Mouse (Mus musculus): ENCODE results near the gene Bag6. TPM values are rescaled to one million over a fixed set of nuclear protein-coding genes. Genes with fewer than 3 reads are reported as not detected.

Bag6 gene
- polyA plus RNA-seq, 1 experiment from 2014 or later: 77.6 TPM

DNA sequence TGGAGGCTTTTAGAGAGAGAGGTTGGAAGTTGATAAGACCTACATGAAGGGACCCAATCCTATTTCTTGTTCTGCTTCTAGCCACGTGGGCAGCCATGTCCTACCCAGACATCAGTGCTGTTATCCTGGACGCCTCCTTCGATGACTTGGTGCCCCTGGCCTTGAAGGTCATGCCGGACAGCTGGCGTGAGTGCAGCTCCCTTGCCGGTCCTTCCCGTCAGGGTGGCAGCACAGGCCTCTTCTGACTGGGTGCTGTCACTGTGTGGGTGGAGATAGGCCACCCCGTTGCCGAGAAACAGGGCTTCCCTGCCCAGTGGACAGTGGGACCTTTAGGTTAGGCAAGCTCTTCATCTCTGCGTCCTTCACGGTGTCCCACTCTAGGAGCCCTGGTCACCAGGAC is 33.8 kb upstream of the Bag6 start:
- H3K4me1 ChIP-seq (replicated peaks): peaks cover 22% of the 10 kb centered on the region
- no peaks in the 10 kb centered on the region for H3K27me3 ChIP-seq (ENCODE audit: insufficient read depth, poor library complexity, severe bottlenecking)
- H3K9me3 ChIP-seq: no peaks in the 10 kb centered on the region
- no peak overlapping the region for H3K4me3 ChIP-seq
- WGBS: 92% methylated on average over 11 of the region's 11 CpGs
- DNase-seq (ENCODE audit: low spot score): no peak
- no peak overlapping the region for H3K27ac ChIP-seq
- peaks cover 87% of the 10 kb centered on the region for H3K36me3 ChIP-seq

DNA sequence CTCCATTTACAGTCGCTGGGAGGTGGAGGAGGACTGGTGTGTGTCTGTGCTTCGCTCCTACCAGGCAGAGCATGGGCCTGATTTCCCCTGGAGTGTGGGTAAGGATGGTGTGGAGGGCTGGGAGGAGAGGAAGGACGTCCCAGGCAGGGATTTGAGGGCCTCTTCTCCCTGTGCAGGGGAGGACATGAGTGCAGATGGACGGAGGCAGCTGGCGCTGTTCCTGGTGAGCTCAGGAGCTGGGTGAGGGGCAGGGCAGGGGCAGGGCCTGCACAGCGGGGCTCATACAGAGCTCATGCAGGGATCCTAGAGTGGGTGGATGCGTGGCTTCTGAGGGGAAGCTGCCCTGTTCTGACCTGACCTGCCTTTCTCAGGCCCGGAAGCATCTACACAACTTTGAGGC is 32.7 kb upstream of the Bag6 start:
- Histone ChIP-seq H3K36me3 (peaks cover 76% of the 10 kb centered on the region), H3K4me3 (peak overlapping the region; percentile 11; the same call in 1 of the 2 replicates)
- 75% methylated on average over 8 of the region's 8 CpGs for WGBS

DNA sequence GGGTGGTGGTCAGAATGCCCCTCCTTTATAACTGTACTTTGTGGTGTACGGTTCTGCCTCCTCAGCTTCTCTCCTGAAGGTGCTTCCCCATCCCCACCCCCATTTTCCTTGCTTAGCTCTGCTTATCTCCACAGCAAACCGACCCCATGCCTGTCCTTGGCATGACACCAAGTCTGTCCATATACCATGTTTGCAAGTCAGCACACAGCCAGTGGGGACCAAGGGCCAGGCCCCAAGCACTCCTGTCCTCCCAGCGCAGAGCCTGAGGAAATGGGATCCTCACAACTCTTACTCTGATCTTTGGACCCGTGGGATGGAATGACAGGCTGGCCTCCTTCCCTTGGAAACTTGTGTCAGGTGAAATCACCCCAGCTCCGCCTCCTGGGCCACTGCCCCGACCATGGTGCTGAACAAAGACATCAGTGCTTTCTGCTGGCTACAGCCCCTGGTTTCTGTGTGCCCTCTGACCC is 31.7 kb upstream of the Bag6 start:
- Histone ChIP-seq H3K27me3 (ENCODE audit: insufficient read depth, poor library complexity, severe bottlenecking) (no peaks in the 10 kb centered on the region), H3K36me3 (peaks cover 67% of the 10 kb centered on the region), H3K4me1 (replicated peaks) (peaks cover 25% of the 10 kb centered on the region), H3K4me3 (no peak overlapping the region), H3K9me3 (no peaks in the 10 kb centered on the region), H3K27ac (no peak overlapping the region)
- DNase-seq (ENCODE audit: low spot score): no peak
- WGBS: 69% methylated on average over 6 of the region's 6 CpGs

More for the DNA sequence above, 32.7 kb upstream of the Bag6 start:
- H3K9me3 ChIP-seq: no peaks in the 10 kb centered on the region
- H3K4me1 ChIP-seq (replicated peaks): peaks cover 25% of the 10 kb centered on the region
- peak overlapping the region; percentile 40; the same call in 1 of the 2 replicates for H3K27ac ChIP-seq
- DNase-seq (ENCODE audit: low spot score): no peak
- no peaks in the 10 kb centered on the region for H3K27me3 ChIP-seq (ENCODE audit: insufficient read depth, poor library complexity, severe bottlenecking)

DNA sequence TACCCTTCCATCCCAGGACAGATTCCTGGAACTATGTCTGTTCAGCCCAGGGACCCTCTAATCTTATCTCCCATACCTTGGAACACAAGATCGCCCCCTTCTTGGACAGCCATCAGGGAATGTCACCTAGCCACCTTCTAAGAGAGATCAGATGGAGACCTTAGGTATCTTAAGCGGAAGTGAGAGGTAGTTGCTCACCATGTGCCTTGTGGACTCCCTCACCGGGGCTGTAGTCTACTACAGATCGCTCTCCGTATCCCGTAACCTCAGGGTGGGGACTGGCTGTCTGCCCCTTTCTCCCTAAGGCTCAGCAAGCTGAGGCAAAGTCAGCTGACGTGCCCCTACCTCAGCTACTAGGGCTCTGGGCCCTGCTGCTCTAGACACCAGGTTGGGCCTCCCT is 30.9 kb upstream of the Bag6 start:
- WGBS: 92% methylated on average over 7 of the region's 7 CpGs
- Histone ChIP-seq H3K27me3 (ENCODE audit: insufficient read depth, poor library complexity, severe bottlenecking) (no peaks in the 10 kb centered on the region), H3K4me3 (no peak overlapping the region), H3K9me3 (no peaks in the 10 kb centered on the region), H3K27ac (no peak overlapping the region), H3K4me1 (replicated peaks) (peaks cover 25% of the 10 kb centered on the region), H3K36me3 (peaks cover 58% of the 10 kb centered on the region)
- DNase-seq (ENCODE audit: low spot score): no peak

DNA sequence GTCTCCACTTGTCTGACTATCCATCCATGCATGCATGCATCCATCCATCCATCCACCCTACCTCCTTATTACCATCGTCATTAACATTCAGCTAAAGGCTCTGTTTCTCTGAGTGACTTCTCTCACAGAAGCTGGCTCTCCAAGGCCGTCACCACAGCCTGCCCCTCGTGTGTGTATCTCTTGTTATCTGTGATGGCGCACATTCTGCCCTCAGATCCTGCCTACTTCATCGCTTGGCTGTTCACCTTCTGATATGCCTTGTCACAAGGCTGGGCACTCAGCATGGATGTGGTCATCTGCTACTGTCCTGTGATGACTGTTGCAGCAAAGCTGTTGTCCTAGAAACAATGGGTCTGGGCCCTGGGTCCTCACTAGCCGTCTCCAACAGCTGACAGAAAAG is 30.2 kb upstream of the Bag6 start:
- Histone ChIP-seq H3K9me3 (no peaks in the 10 kb centered on the region), H3K4me1 (replicated peaks) (peaks cover 25% of the 10 kb centered on the region), H3K4me3 (no peak overlapping the region), H3K36me3 (peaks cover 52% of the 10 kb centered on the region), H3K27me3 (ENCODE audit: insufficient read depth, poor library complexity, severe bottlenecking) (no peaks in the 10 kb centered on the region), H3K27ac (0 out of 2 replicates have a peak overlapping the region, but pooled peaks have one; percentile 9)
- DNase-seq (ENCODE audit: low spot score): no peak
- WGBS: 79% methylated on average over 6 of the region's 6 CpGs

DNA sequence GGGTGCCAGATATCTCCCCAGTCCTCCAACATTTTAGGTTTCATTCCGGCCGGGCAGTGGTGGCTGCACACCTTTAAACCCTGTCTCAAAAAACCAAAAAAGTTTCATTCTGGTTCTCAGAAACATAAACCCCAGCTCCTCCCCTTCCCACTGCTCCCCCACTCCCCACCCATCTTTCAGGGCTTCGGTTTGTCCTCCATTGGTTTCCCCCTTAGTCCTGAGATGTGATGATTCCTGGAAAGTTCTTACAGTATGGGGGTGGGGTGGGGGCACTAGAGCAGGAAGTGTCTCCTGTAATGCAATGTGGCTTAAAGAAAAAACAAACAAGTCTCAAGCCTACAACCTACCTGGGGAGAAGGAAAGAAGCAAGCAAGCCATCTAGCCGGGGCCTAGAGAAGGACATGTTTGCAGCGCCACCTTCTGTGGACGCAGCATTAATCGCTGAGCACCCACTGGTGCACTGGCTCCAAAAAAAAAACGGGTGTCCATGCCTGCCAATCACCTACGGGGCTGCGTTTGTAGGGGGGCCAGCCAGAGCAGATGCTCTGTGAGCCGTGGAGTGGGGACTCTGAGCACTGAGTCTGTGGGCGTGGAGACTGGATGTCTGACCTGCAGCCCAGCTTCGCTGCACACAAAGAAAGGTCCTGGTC is 29.1 kb upstream of the Bag6 start:
- Histone ChIP-seq H3K27ac (peak overlapping the region; percentile 82), H3K4me3 (peak overlapping the region; percentile 33), H3K4me1 (replicated peaks) (peaks cover 26% of the 10 kb centered on the region), H3K36me3 (peaks cover 40% of the 10 kb centered on the region), H3K27me3 (ENCODE audit: insufficient read depth, poor library complexity, severe bottlenecking) (no peaks in the 10 kb centered on the region), H3K9me3 (no peaks in the 10 kb centered on the region)
- WGBS: 25% methylated on average over 13 of the region's 13 CpGs
- DNase-seq (ENCODE audit: low spot score): peak; percentile 44

DNA sequence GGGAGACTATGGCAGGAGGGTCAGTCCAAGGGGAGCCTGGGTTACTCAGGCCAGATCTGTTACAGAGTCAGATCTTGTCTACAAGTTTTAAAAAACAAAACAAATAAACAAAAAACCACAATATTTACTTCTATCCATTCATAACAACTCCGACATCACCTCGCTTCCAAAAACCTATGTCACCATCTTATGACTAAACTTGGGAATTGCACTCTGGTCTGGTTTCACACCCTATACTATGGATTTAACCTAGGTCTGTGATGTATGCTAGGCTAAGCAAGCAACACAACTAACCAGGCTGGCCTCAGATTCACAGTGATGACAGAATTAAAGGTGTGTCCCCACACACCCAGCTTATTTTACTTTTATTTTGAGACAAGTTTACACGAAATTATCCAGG is 28.5 kb upstream of the Bag6 start:
- Histone ChIP-seq H3K4me1 (replicated peaks) (peaks cover 31% of the 10 kb centered on the region), H3K27me3 (ENCODE audit: insufficient read depth, poor library complexity, severe bottlenecking) (no peaks in the 10 kb centered on the region), H3K36me3 (peaks cover 34% of the 10 kb centered on the region), H3K9me3 (no peaks in the 10 kb centered on the region), H3K4me3 (no peak overlapping the region), H3K27ac (peak overlapping the region; percentile 82)
- 70% methylated on average over 3 of the region's 3 CpGs for WGBS
- DNase-seq (ENCODE audit: low spot score): no peak

DNA sequence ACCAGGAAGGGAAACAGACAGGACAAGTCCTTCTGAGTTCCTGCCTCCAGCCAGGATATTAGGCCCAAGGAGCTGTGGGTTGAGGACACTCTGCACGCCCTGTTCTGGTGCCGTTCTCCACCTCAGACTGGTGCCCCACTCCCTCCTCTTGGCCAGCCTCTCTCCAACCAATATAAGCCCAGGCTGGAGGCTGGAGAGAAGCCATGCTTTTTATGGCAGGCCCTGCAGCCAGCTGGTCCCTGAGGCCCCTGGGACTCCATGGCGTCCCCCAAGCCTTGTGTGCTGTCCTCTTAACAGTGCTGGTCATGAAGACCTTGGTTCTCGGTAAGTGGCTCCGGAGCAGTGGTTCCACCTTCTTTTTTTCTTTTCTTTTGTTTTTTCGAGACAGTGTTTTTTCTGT is 26.9 kb upstream of the Bag6 start, which contains the start of gene Ly6g5c:
TSS of gene Ly6g5c (plus strand) at position 183 of the 400 bp plus-strand sequence.
- H3K36me3 ChIP-seq: peaks cover 18% of the 10 kb centered on the region
- H3K27ac ChIP-seq: no peak within 1 kb of the TSS
- WGBS: 90% methylated on average over 6 of the region's 6 CpGs
- H3K4me3 ChIP-seq: no peak within 1 kb of the TSS
- no peak for DNase-seq (ENCODE audit: low spot score)
- H3K9me3 ChIP-seq: no peaks in the 10 kb centered on the region
- no peaks in the 10 kb centered on the region for H3K27me3 ChIP-seq (ENCODE audit: insufficient read depth, poor library complexity, severe bottlenecking)
- H3K4me1 ChIP-seq (replicated peaks): peaks cover 30% of the 10 kb centered on the region

DNA sequence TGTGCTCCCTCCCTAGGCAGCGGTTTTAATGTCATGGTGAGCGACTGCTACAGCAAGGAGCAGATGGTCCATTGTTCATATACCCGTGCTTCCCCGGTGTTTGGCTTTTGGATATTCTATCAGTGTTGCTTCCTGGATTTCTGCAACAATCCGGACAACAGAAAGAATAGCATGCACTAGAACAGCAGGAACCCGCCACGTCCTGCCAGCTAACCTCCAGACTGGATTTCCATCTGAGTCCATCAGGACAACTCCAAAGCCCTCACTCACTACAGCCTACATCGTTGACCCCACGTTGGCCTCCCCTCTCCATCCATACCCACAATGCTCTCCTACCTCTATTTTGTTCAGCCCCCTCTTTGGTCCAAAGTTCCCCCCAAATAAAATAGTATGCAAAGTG is 23.2 kb upstream of the Bag6 start:
- Histone ChIP-seq H3K4me3 (no peak overlapping the region), H3K36me3 (peaks cover 32% of the 10 kb centered on the region), H3K9me3 (no peaks in the 10 kb centered on the region), H3K27me3 (ENCODE audit: insufficient read depth, poor library complexity, severe bottlenecking) (no peaks in the 10 kb centered on the region), H3K4me1 (replicated peaks) (0 out of 2 replicates have a peak, but pooled peaks cover 9% of the 10 kb centered on the region), H3K27ac (no peak overlapping the region)
- no peak for DNase-seq (ENCODE audit: low spot score)
- 82% methylated on average over 9 of the region's 9 CpGs for WGBS

DNA sequence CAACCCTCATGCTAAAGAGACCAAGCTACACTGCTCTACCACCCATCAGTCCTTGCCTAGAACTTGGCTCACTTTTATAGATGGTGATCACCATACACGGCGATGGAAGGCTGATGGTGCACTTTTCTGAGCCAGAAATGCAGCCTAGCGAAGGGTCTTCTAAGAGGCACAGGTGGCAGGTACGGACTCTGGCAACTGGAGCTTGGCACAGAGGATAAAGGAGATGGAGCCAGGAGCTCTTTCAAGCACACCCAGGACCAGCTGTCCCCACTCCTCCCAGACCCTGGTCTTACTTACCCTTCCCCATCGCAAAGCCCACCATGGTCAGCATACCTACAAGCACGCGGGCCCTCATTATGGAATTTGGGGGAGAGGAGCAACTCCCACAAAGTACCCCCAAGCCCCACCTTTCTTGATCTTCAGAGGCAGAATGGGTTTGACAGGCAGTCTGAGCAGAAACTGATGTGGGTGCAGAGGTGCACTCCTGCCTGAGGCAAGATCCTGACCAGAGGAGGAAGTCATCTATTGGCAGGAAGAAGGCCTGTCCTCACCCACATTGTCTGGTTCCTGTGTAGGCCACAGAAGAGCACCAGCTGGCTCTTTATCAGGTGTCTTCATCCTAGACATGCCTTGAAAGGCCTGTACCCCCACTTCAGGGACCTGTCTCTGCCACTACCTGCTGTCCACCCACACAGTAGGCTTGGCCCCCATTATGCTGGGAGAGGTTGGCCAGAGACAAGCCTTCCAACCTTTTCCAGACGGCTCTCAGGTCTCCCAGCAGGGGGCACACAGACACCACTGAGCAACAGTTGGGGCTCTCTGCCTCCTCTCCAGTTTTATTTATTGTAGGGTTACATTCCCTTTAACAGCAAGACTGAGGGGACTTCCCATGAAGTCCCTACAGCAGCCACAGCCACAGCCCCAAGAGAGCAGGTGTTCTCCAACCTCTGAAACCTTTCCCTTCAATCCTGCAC is 19.6 kb upstream of the Bag6 start, which contains the start of gene Ly6g5b:
TSS of gene Ly6g5b (minus strand) at position 383 of the 974 bp plus-strand sequence.
- 88% methylated on average over 8 of the region's 8 CpGs for WGBS
- DNase-seq (ENCODE audit: low spot score): no peak
- Histone ChIP-seq H3K36me3 (peaks cover 62% of the 10 kb centered on the region), H3K9me3 (no peaks in the 10 kb centered on the region), H3K4me3 (no peak within 1 kb of the TSS), H3K27ac (no peak within 1 kb of the TSS), H3K27me3 (ENCODE audit: insufficient read depth, poor library complexity, severe bottlenecking) (no peaks in the 10 kb centered on the region), H3K4me1 (replicated peaks) (peaks cover 16% of the 10 kb centered on the region)

DNA sequence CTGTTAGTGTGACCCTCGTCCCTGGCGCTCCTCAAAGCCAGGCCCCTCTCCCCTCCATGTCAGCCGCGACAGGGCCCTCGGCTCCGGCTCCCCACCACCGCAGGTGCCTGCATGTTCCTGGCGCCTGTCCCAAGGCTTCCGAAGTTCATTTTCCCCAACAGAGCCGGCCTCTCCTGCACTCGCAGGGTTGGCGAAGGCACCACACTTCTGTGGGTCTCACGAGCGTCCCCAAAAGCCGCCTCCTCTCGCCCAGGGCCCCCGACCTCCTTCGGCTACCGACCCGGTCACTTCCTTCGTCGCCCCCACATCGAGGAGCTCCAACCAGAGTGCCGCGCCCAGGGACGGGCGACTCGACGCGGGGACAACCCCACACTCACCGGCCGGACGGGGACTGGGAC is 14.2 kb upstream of the Bag6 start:
- Histone ChIP-seq H3K9me3 (no peaks in the 10 kb centered on the region), H3K27ac (peak overlapping the region; percentile 93), H3K36me3 (peaks cover 65% of the 10 kb centered on the region), H3K4me1 (replicated peaks) (peaks cover 38% of the 10 kb centered on the region), H3K4me3 (peak overlapping the region; percentile 98), H3K27me3 (ENCODE audit: insufficient read depth, poor library complexity, severe bottlenecking) (no peaks in the 10 kb centered on the region)
- under 1% methylated on average over 33 of the region's 33 CpGs for WGBS
- peak; percentile 15 for DNase-seq (ENCODE audit: low spot score)

DNA sequence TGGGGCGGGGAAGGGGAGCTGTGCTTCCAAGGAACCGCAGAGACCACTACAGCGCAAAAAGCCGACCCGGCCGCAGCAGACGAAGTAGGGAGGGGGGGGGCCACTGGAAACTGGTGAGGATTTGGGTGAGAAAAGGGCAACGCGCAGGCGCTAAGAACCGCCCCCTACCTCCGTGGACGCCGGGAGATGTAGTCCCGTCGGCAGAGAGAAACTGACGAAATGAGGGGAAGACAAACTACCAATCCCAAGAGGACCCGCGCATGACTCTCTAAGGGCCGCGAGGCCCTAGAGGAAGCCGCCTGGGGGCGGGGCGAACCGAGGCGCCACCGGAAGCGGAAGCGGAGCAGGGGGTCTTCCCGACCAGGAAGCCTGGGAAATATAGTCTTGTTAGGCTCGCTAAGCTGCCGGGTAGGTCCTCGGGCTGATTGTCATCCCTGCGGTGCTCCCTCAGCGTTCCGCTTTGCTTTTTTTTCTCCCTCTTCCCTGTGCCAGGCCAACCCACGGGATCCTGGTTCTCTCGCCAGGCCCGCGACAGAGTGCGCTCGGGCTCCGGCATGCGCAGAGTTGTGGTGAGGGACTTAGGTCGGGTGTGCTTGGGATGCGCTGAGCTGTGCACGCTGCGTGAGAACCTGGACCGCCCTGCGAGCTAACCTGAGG is 13.7 kb upstream of the Bag6 start, which contains the start of gene Gpank1:
TSS of gene Gpank1 (plus strand) at position 313 of the 657 bp plus-strand sequence.
- WGBS: under 1% methylated on average over 50 of the region's 50 CpGs
- H3K27me3 ChIP-seq (ENCODE audit: insufficient read depth, poor library complexity, severe bottlenecking): no peaks in the 10 kb centered on the region
- DNase-seq (ENCODE audit: low spot score): peak; percentile 99
- H3K27ac ChIP-seq: peak within 1 kb of the TSS; percentile 93
- H3K36me3 ChIP-seq: peaks cover 60% of the 10 kb centered on the region
- no peaks in the 10 kb centered on the region for H3K9me3 ChIP-seq
- peaks cover 42% of the 10 kb centered on the region for H3K4me1 ChIP-seq (replicated peaks)
- peak within 1 kb of the TSS; percentile 98 for H3K4me3 ChIP-seq
